In the genomic region with DNA sequence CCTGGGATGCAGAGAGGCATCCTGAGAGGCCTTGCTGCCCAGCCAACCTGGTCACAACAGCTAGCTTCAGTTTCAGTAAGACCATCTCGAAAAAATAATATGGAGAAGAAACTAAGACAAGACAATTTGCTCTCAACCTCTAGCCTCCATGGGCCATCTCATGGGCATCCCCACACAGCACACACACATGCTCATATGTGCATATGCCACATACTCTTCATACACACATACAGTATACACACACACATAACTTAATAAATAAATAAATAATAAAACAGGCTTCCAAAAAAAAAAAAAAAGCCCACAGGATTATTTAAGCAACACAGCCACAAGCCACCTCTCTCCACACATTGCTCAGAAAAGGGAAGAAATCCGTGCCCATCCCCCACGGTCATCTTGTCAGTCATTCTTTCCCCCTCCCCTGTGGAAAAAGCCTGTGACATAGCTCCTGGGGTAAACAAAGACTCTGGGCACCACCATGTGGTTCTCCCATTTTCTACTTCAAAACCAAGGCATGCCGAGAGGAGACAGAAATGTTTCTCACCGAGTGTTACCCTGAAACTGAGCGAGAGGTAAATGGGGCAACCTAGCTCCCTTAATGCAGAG, we compare ENCODE assay signal across 11 mouse cellular contexts. TPM values are rescaled to one million over a fixed set of nuclear protein-coding genes. Genes with fewer than 3 reads are reported as not detected.
DNase-seq lines count a peak whose midpoint lies in the region; ATAC-seq lines count a peak whose summit lies in the region.
"Had no signal": no experiment of that assay in that cellular context is flagged by ENCODE, and none has a peak within 500 bp of the region (broad histone marks: within the 10 kb centered on the region; RNA-seq: fewer than 3 reads in every experiment).

No protein-coding gene starts in this region.

- 44% methylated on average over 6 of the region's 6 CpGs for WGBS in hindbrain, embryonic 11.5 days
- 50% methylated on average over 6 of the region's 6 CpGs for whole genome bisulfite sequencing in hindbrain, embryonic 13.5 days
- 28% methylated on average over 6 of the region's 6 CpGs for WGBS in liver, embryonic 13.5 days (ENCODE audit: insufficient replicate concordance)

- no peak overlapping the region for H3K4me2 ChIP-seq in hindbrain, embryonic 11.5 days (replicated peaks; ENCODE audit: low read depth, low read length)
- no peak overlapping the region for H3K4me2 ChIP-seq in hindbrain, embryonic 13.5 days
- H3K4me2 ChIP-seq in liver, embryonic 13.5 days: peak overlapping the region; percentile 68; the same call in 1 of the 2 replicates
- H3K4me2 ChIP-seq: lung, embryonic 15.5 days had no signal

- H3K4me3 ChIP-seq in hindbrain, embryonic 11.5 days (ENCODE audit: low read depth, low read length): no peak overlapping the region
- H3K4me3 ChIP-seq in hindbrain, embryonic 13.5 days: no peak overlapping the region
- H3K4me3 ChIP-seq in liver, embryonic 13.5 days (replicated peaks): 0 out of 2 replicates have a peak overlapping the region, but pooled peaks have one; percentile 47
- H3K4me3 ChIP-seq: erythroblast, embryonic 14.5 days; lung, embryonic 15.5 days had no signal

- H3K27ac ChIP-seq in hindbrain, embryonic 11.5 days (ENCODE audit: low read depth, low read length): no peak overlapping the region
- no peak overlapping the region for H3K27ac ChIP-seq in hindbrain, embryonic 13.5 days
- H3K27ac ChIP-seq in liver, embryonic 13.5 days: no peak overlapping the region
- H3K27ac ChIP-seq: lung, embryonic 15.5 days had no signal

- peak; percentile 40 to 48 for DNase-seq in cerebellum, postnatal 10 days
- DNase-seq in hindbrain, embryonic 11.5 days (ENCODE audit: low spot score): peak; percentile 48
- DNase-seq in Muller cell, postnatal 12 days (ENCODE audit: inconsistent ontology term): peak; percentile 8
- DNase-seq in liver, embryonic 13.5 days: no peak
- DNase-seq in adrenal gland, adult 18-20 months (ENCODE audit: low spot score in 2 of 2): no peak
- DNase-seq: adrenal gland, postnatal 10 days had no signal

- H3K36me3 ChIP-seq in hindbrain, embryonic 11.5 days (ENCODE audit: control insufficient read depth, insufficient read depth, low read length): no peaks in the 10 kb centered on the region
- H3K36me3 ChIP-seq in hindbrain, embryonic 13.5 days: no peaks in the 10 kb centered on the region
- no peaks in the 10 kb centered on the region for H3K36me3 ChIP-seq in liver, embryonic 13.5 days
- H3K36me3 ChIP-seq: lung, embryonic 15.5 days had no signal

- ATAC-seq in cerebellum, adult (ENCODE audit: insufficient number of reproducible peaks, low FRiP score, low TSS enrichment): no peak
- ATAC-seq in hindbrain, embryonic 11.5 days (ENCODE audit: low FRiP score): no peak
- no peak for ATAC-seq in hindbrain, embryonic 13.5 days (ENCODE audit: low FRiP score)
- ATAC-seq in liver, embryonic 13.5 days (ENCODE audit: low read depth): no peak
- ATAC-seq in erythroblast, adult 5-6 weeks (replicated peaks; ENCODE audit: low FRiP score, poor library complexity, severe bottlenecking): no peak

- H3K4me1 ChIP-seq in hindbrain, embryonic 11.5 days (replicated peaks; ENCODE audit: control insufficient read depth, insufficient read depth, low read length): no peaks in the 10 kb centered on the region
- peaks cover 33% of the 10 kb centered on the region for H3K4me1 ChIP-seq in hindbrain, embryonic 13.5 days (replicated peaks)
- H3K4me1 ChIP-seq in liver, embryonic 13.5 days (replicated peaks): peaks cover 39% of the 10 kb centered on the region

- H3K9ac ChIP-seq in hindbrain, embryonic 11.5 days (ENCODE audit: low read depth, low read length): no peak overlapping the region
- no peak overlapping the region for H3K9ac ChIP-seq in hindbrain, embryonic 13.5 days
- no peak overlapping the region for H3K9ac ChIP-seq in liver, embryonic 13.5 days
- H3K9ac ChIP-seq: lung, embryonic 15.5 days had no signal

- no peaks in the 10 kb centered on the region for H3K27me3 ChIP-seq in hindbrain, embryonic 11.5 days (ENCODE audit: control insufficient read depth, insufficient read depth, low read length)
- no peaks in the 10 kb centered on the region for H3K27me3 ChIP-seq in hindbrain, embryonic 13.5 days
- H3K27me3 ChIP-seq in liver, embryonic 13.5 days: no peaks in the 10 kb centered on the region
- H3K27me3 ChIP-seq: lung, embryonic 15.5 days had no signal

- no peaks in the 10 kb centered on the region for H3K9me3 ChIP-seq in hindbrain, embryonic 11.5 days (ENCODE audit: control insufficient read depth, low read length)
- H3K9me3 ChIP-seq in hindbrain, embryonic 13.5 days: no peaks in the 10 kb centered on the region
- no peaks in the 10 kb centered on the region for H3K9me3 ChIP-seq in liver, embryonic 13.5 days (replicated peaks)
- H3K9me3 ChIP-seq: lung, embryonic 15.5 days had no signal

RNA-seq across cellular contexts. Expression of a gene that starts 7.7 kb away (rescaled TPM):
- 65.3 and 83.1 TPM in 2 replicates for polyA plus RNA-seq in hindbrain, embryonic 11.5 days (2014; fragmentation: Nextera tagmentation; extraction: Ambion mirVana)
- 87.3 and 96.3 TPM in 2 replicates for polyA plus RNA-seq in hindbrain, embryonic 13.5 days (2015; fragmentation: Nextera tagmentation; extraction: Ambion mirVana)
- polyA plus RNA-seq in liver, embryonic 13.5 days (2015; fragmentation: Nextera tagmentation; extraction: Ambion mirVana): 23.2 and 25.1 TPM in 2 replicates
- 10 to 100 TPM; 88.5 to 89.7 TPM for total RNA-seq in adrenal gland, adult 18-20 months (2021)
- total RNA-seq in erythroblast, adult 5-6 weeks (2015; ENCODE audit: low replicate concordance): 11.5 and 15.4 TPM in 2 replicates
- total RNA-seq in erythroblast, adult 5-6 weeks (2017; ENCODE audit: low replicate concordance): 29.7 and 33.7 TPM in 2 replicates

Comparison
In these comparisons a context has a peak if more than half of its experiments do, and no peak if none do; other contexts are left out.
1. DNase-seq: peak in cerebellum, postnatal 10 days (2 of 2), hindbrain, embryonic 11.5 days (single experiment) and Muller cell, postnatal 12 days (single experiment); none in liver, embryonic 13.5 days (single experiment) and adrenal gland, adult 18-20 months (0 of 2).